Mouse (Mus musculus) left cerebral cortex, postnatal 14 days (tissue): ENCODE measurements at regions not wholly inside any gene's neighbourhood (a gene's known extent, or its start where the extent isn't known, plus 50 kb on each side); places are given as distances from the start of the nearest gene placed in this dataset.

ENCODE experiments used
- DNase-seq, 2 experiments: peaks; one replicate each; pipeline ENCODE4 v3.0.0; 2021 to 2022; ENCODE audit warnings: low spot score in 2 of 2, mixed read lengths in 1 of 2
- intact Hi-C: fragments of 180-260 bp; cut with DNase I; formaldehyde crosslinking; loops from one replicate; pipeline ENCODE4 v1.15.1; 2025

DNA sequence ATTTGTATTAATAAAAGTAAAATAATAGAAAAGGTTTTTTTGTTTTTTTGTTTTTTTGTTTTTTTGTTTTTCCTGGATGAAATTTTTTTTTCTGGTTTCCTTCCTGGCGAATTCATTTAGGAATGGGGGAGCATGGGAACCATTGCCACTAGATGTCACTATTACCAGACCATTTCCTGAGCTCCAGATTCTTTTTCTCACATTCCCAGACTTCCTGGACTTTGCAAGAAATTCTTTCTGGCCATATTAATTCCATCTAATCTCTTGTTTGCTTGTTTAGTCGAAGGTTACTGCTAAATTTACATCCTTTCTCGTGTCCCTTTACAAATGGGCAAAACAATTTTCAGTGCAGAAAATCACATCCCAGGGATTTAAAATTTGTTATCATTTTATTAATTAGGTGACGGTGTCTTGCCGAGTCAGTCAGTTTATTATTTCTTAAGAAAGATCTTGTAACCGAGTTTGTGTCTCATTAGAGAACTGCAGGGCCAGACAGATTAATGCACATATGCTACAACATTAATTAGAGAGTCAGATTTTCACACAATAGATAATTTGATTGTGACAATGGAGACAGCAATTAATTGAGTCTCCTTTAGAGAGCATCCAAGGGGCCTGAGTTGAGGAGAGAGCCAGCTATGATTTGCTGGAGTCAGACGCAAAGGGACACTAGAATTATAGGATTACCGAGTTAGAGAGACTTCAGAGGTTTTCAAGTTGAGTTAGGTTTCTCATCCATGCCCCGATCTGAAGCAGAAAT, 1702.5 kb upstream of the Tenm2 start:
- intact Hi-C loops: loop anchor here (5.0 kb wide), 1 partner anchor 1664 kb away; no protein-coding TSS in a partner anchor
- DNase-seq: peak; percentile 10 to 18
